Mouse (Mus musculus) limb, embryonic 11.5 days (tissue): ENCODE measurements around the gene Mxi1. TPM values are rescaled to one million over a fixed set of nuclear protein-coding genes. Genes with fewer than 3 reads are reported as not detected.

Experiments
- ATAC-seq: fragments of 200-750 bp; cut with Nextera tagmentation; 2 replicates; pipeline ENCODE4 v1.8.0; 2017; ENCODE audit warnings: low read depth; ENCODE audit not compliant: insufficient number of reproducible peaks, low FRiP score, low TSS enrichment
- DNase-seq: peaks from one replicate; pipeline ENCODE4 v3.0.0-alpha.2; 2015; ENCODE audit warnings: low spot score
- H3K27ac ChIP-seq: fragments of 300-500 bp; sonication (generic); replicated peaks from 2 replicates; pipeline ENCODE4 v1.5.1; 2014; ENCODE audit warnings: low read depth, mild to moderate bottlenecking, low read length
- H3K27me3 ChIP-seq: fragments of 300-500 bp; sonication (generic); 2 replicates; pipeline ENCODE4 v1.6.1; 2014; ENCODE audit warnings: mild to moderate bottlenecking, low read length, mixed read lengths; ENCODE audit not compliant: control insufficient read depth, insufficient read depth
- H3K36me3 ChIP-seq: fragments of 300-500 bp; sonication (generic); 2 replicates; pipeline ENCODE4 v1.6.1; 2014; ENCODE audit warnings: mild to moderate bottlenecking, low read length, moderate library complexity, mixed read lengths; ENCODE audit not compliant: control insufficient read depth, insufficient read depth
- H3K4me1 ChIP-seq: fragments of 300-500 bp; sonication (generic); 2 replicates; pipeline ENCODE4 v1.6.1; 2014; ENCODE audit warnings: low read length, mixed read lengths; ENCODE audit not compliant: control insufficient read depth, insufficient read depth
- H3K4me2 ChIP-seq: fragments of 300-500 bp; sonication (generic); 2 replicates; pipeline ENCODE4 v1.6.1; 2014; ENCODE audit warnings: low read depth, mild to moderate bottlenecking, moderate library complexity; ENCODE audit not compliant: severe bottlenecking
- H3K4me3 ChIP-seq: fragments of 300-500 bp; sonication (generic); 2 replicates; pipeline ENCODE4 v1.5.1; 2014; ENCODE audit warnings: low read depth, low read length
- H3K9ac ChIP-seq: fragments of 300-500 bp; sonication (generic); 2 replicates; pipeline ENCODE4 v1.6.1; 2014; ENCODE audit warnings: mild to moderate bottlenecking, low read length
- H3K9me3 ChIP-seq: fragments of 300-500 bp; sonication (generic); 2 replicates; pipeline ENCODE4 v1.6.1; 2016; ENCODE audit warnings: low read length; ENCODE audit not compliant: control insufficient read depth
- WGBS: fragments of 180-500 bp; shearing (Covaris S2); extraction: QIAGEN DNeasy Blood & Tissue Kit; methylation state at CpG from one replicate; pipeline ENCODE4 v1.1.7; 2014; 5-methylcytosine and 5-hydroxymethylcytosine counted together
- polyA plus RNA-seq: library from polyadenylated mRNA; unstranded; fragments of >200 nt; fragmentation: Nextera tagmentation; extraction: Ambion mirVana; gene quantifications from 2 replicates; pipeline ENCODE4 v1.2.1, GENCODE M21; 2014

Mxi1 gene
- polyA plus RNA-seq = 41.5 and 41.6 TPM in 2 replicates

- no peaks in the 10 kb centered on the region for H3K36me3 ChIP-seq
- H3K27ac ChIP-seq = peak within 1 kb of the TSS; percentile 81
- H3K27me3 ChIP-seq = no peaks in the 10 kb centered on the region
- H3K4me1 ChIP-seq = peaks cover 13% of the 10 kb centered on the region
- peak within 1 kb of the TSS; percentile 88 for H3K9ac ChIP-seq
- no peaks in the 10 kb centered on the region for H3K9me3 ChIP-seq
- under 1% methylated on average over 38 of the region's 38 CpGs for WGBS
- H3K4me2 ChIP-seq = peak within 1 kb of the TSS; percentile 95
- ATAC-seq = peak; percentile 72
- peak; percentile 91 for DNase-seq
- peak within 1 kb of the TSS; percentile 79 for H3K4me3 ChIP-seq
These were observed at the start of gene Mxi1 for GRCm38 (mm10) chr19:53310348-53310747. Mxi1 (plus strand) TSS chr19:53310518.

- Histone ChIP-seq H3K36me3 (no peaks in the 10 kb centered on the region), H3K4me1 (no peaks in the 10 kb centered on the region), H3K27ac (no peak overlapping the region), H3K4me3 (no peak overlapping the region), H3K4me2 (no peak overlapping the region), H3K27me3 (no peaks in the 10 kb centered on the region), H3K9ac (no peak overlapping the region), H3K9me3 (no peaks in the 10 kb centered on the region)
- 85% methylated on average over 4 of the region's 4 CpGs for WGBS
- ATAC-seq (no peak), DNase-seq (no peak)
These were observed 49.5 kb upstream of the Mxi1 start for GRCm38 (mm10) chr19:53260828-53261227.

DNA sequence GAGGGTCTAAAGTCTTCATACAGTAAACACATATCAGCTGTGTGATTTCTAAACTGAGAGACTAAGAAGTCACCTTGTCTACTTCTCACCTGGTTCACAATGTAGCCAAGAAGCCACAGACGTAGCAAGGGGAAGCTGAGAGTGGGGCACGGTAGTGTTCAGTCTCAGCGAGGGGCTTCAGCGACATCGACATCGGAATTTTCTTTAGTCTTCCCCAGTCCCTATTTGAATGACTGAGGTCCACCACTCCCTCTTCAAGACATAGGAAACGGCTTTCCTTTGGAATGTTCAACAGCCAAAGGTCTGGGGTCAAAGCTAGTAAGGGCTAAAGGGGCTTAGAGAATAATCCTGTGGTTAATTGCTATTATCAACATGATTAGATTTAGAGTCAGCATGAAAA lies 48.3 kb upstream of the Mxi1 start:
- Histone ChIP-seq H3K36me3 (no peaks in the 10 kb centered on the region), H3K4me2 (no peak overlapping the region), H3K27ac (no peak overlapping the region), H3K9ac (no peak overlapping the region), H3K9me3 (no peaks in the 10 kb centered on the region), H3K27me3 (no peaks in the 10 kb centered on the region), H3K4me1 (no peaks in the 10 kb centered on the region), H3K4me3 (no peak overlapping the region)
- 86% methylated on average over 7 of the region's 7 CpGs for WGBS
- ATAC-seq (no peak), DNase-seq (no peak)

- Histone ChIP-seq H3K4me2 (no peak overlapping the region), H3K9ac (no peak overlapping the region), H3K9me3 (no peaks in the 10 kb centered on the region), H3K4me1 (no peaks in the 10 kb centered on the region), H3K27ac (no peak overlapping the region), H3K27me3 (no peaks in the 10 kb centered on the region), H3K4me3 (no peak overlapping the region), H3K36me3 (no peaks in the 10 kb centered on the region)
- ATAC-seq = no peak
- 42% methylated on average over 21 of the region's 23 CpGs for WGBS
- peak; percentile 29 for DNase-seq
These were observed 46.2 kb upstream of the Mxi1 start for GRCm38 (mm10) chr19:53263859-53264733.

DNA sequence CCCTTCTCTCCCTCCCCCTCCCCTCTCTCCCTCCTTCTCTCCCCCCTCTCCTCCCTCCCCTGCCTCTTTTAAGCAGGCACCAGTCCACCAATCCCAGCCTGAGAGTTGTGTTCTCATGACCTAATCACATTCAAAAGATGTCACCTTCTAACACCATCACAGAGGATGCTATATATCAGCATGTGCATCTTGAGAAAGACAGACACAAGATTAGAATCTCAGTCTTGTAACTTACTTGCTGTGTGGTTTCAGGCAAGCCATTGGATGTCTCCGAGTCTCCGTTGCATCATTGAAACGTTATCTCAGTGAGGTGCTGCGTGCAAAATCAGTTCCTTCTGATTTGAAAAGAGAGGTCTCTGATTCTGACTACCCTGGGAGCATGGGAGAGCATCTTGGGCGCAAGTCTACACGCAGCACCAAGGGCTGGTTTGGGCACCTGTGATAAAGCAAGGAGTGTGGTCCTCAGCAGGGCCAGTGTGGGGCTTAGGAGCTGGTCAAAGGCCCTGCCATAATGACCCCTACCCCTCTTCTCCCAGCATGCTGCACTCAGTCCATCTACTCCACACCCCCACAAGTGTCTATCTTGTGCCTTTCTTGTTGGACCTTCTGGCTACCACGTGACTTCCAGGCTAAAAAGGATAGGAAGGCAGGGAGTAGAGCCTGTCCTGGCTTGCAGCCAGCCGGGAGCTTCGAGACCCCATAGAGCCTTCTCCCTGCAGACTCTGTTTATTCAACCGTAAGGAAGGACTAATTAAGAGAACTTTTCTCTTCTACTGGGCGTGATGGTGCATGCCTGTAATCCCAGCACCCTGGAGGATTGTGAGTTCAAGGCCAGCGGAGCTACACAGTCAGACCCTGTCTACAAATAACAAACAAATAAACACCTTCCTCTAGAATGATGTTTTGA lies 45.2 kb upstream of the Mxi1 start:
- WGBS = 74% methylated on average over 12 of the region's 12 CpGs
- H3K27ac ChIP-seq = no peak overlapping the region
- H3K27me3 ChIP-seq = no peaks in the 10 kb centered on the region
- no peak overlapping the region for H3K9ac ChIP-seq
- no peaks in the 10 kb centered on the region for H3K4me1 ChIP-seq
- no peak overlapping the region for H3K4me3 ChIP-seq
- H3K4me2 ChIP-seq = no peak overlapping the region
- no peaks in the 10 kb centered on the region for H3K9me3 ChIP-seq
- DNase-seq (no peak), ATAC-seq (no peak)
- no peaks in the 10 kb centered on the region for H3K36me3 ChIP-seq

- Histone ChIP-seq H3K4me3 (no peak overlapping the region), H3K9me3 (no peaks in the 10 kb centered on the region), H3K9ac (no peak overlapping the region), H3K27me3 (no peaks in the 10 kb centered on the region), H3K36me3 (no peaks in the 10 kb centered on the region), H3K27ac (no peak overlapping the region), H3K4me2 (no peak overlapping the region), H3K4me1 (no peaks in the 10 kb centered on the region)
- DNase-seq (no peak), ATAC-seq (no peak)
- WGBS = 89% methylated on average over 9 of the region's 9 CpGs
These were observed 43.0 kb upstream of the Mxi1 start for GRCm38 (mm10) chr19:53267305-53267704.

- WGBS = 94% methylated on average over 17 of the region's 17 CpGs
- Histone ChIP-seq H3K9ac (no peak overlapping the region), H3K4me2 (no peak overlapping the region; the same call in 1 of the 2 replicates), H3K27me3 (no peaks in the 10 kb centered on the region), H3K9me3 (no peaks in the 10 kb centered on the region), H3K36me3 (no peaks in the 10 kb centered on the region), H3K4me3 (no peak overlapping the region), H3K27ac (no peak overlapping the region), H3K4me1 (no peaks in the 10 kb centered on the region)
- no peak for ATAC-seq
- no peak for DNase-seq
These were observed 37.1 kb upstream of the Mxi1 start for GRCm38 (mm10) chr19:53273055-53273722.
